Mouse (Mus musculus): ENCODE measurements at regions not wholly inside any gene's neighbourhood (a gene's known extent, or its start where the extent isn't known, plus 50 kb on each side); places are given as distances from the start of the nearest gene placed in this dataset.

- DNase-seq (ENCODE audit: low spot score in 2 of 2): no peak
Observed at GRCm38 (mm10) chr4:87718166-87718805, 314.9 kb downstream of the Mllt3 start.

- no peak for DNase-seq (ENCODE audit: low spot score in 2 of 2)
Observed at GRCm38 (mm10) chr4:87715212-87715933, 317.8 kb downstream of the Mllt3 start.

GRCm38 (mm10) chr4:87712691-87713090 lies 320.5 kb downstream of the Mllt3 start:
- DNase-seq (ENCODE audit: low spot score in 2 of 2): no peak

- DNase-seq (ENCODE audit: low spot score in 2 of 2): no peak
Observed at GRCm38 (mm10) chr4:87712286-87712685, 320.9 kb downstream of the Mllt3 start.

- DNase-seq (ENCODE audit: low spot score in 2 of 2): no peak
Observed at GRCm38 (mm10) chr4:87711185-87711827, 321.9 kb downstream of the Mllt3 start.

- DNase-seq (ENCODE audit: low spot score in 2 of 2): no peak
Observed at GRCm38 (mm10) chr4:87708981-87709645, 324.1 kb downstream of the Mllt3 start.

GRCm38 (mm10) chr4:87707386-87707785 lies 325.8 kb downstream of the Mllt3 start:
- DNase-seq (ENCODE audit: low spot score in 2 of 2): no peak

GRCm38 (mm10) chr4:87702834-87703233 lies 330.3 kb downstream of the Mllt3 start:
- no peak for DNase-seq (ENCODE audit: low spot score in 2 of 2)

GRCm38 (mm10) chr4:87702290-87702689 lies 330.9 kb downstream of the Mllt3 start:
- DNase-seq (ENCODE audit: low spot score in 2 of 2): no peak

GRCm38 (mm10) chr4:87701024-87701423 lies 332.1 kb downstream of the Mllt3 start:
- no peak for DNase-seq (ENCODE audit: low spot score in 2 of 2)

GRCm38 (mm10) chr4:87700508-87700907 lies 332.7 kb downstream of the Mllt3 start:
- DNase-seq (ENCODE audit: low spot score in 2 of 2): no peak

- DNase-seq (ENCODE audit: low spot score in 2 of 2): no peak
Observed at GRCm38 (mm10) chr4:87699586-87699985, 333.6 kb downstream of the Mllt3 start.

- DNase-seq (ENCODE audit: low spot score in 2 of 2): no peak
Observed at GRCm38 (mm10) chr4:87698750-87699149, 334.4 kb downstream of the Mllt3 start.

GRCm38 (mm10) chr4:87696921-87697320 lies 336.2 kb downstream of the Mllt3 start:
- no peak for DNase-seq (ENCODE audit: low spot score in 2 of 2)

- DNase-seq (ENCODE audit: low spot score in 2 of 2): peak in 1 of 2 experiments; percentile 6
Observed at GRCm38 (mm10) chr4:87695811-87696210, 337.4 kb downstream of the Mllt3 start.

GRCm38 (mm10) chr4:87692741-87693140 lies 340.4 kb downstream of the Mllt3 start:
- no peak for DNase-seq (ENCODE audit: low spot score in 2 of 2)

GRCm38 (mm10) chr4:87684952-87685351 lies 348.2 kb downstream of the Mllt3 start:
- DNase-seq (ENCODE audit: low spot score in 2 of 2): no peak

GRCm38 (mm10) chr4:87682783-87683182 lies 350.4 kb downstream of the Mllt3 start:
- no peak for DNase-seq (ENCODE audit: low spot score in 2 of 2)

- no peak for DNase-seq (ENCODE audit: low spot score in 2 of 2)
Observed at GRCm38 (mm10) chr4:87671101-87671500, 362.1 kb downstream of the Mllt3 start.

- DNase-seq (ENCODE audit: low spot score in 2 of 2): no peak
Observed at GRCm38 (mm10) chr4:87670167-87670566, 363.0 kb downstream of the Mllt3 start.

GRCm38 (mm10) chr4:87669480-87669879 lies 363.7 kb downstream of the Mllt3 start:
- no peak for DNase-seq (ENCODE audit: low spot score in 2 of 2)

- DNase-seq (ENCODE audit: low spot score in 2 of 2): peak; percentile 35 to 41
Observed at GRCm38 (mm10) chr4:87668314-87668713, 364.9 kb downstream of the Mllt3 start.
